Mouse (Mus musculus): ENCODE data around the gene Zfp985. TPM values are rescaled to one million over a fixed set of nuclear protein-coding genes. Genes with fewer than 3 reads are reported as not detected.
"Not testable (repeated sequence)": the region's sequence is repeated elsewhere in the genome, so short reads cannot be mapped to it uniquely, and the experiment has no call there.

Gene Zfp985
- total and polyA plus RNA-seq, 3 experiments: not detected

DNA sequence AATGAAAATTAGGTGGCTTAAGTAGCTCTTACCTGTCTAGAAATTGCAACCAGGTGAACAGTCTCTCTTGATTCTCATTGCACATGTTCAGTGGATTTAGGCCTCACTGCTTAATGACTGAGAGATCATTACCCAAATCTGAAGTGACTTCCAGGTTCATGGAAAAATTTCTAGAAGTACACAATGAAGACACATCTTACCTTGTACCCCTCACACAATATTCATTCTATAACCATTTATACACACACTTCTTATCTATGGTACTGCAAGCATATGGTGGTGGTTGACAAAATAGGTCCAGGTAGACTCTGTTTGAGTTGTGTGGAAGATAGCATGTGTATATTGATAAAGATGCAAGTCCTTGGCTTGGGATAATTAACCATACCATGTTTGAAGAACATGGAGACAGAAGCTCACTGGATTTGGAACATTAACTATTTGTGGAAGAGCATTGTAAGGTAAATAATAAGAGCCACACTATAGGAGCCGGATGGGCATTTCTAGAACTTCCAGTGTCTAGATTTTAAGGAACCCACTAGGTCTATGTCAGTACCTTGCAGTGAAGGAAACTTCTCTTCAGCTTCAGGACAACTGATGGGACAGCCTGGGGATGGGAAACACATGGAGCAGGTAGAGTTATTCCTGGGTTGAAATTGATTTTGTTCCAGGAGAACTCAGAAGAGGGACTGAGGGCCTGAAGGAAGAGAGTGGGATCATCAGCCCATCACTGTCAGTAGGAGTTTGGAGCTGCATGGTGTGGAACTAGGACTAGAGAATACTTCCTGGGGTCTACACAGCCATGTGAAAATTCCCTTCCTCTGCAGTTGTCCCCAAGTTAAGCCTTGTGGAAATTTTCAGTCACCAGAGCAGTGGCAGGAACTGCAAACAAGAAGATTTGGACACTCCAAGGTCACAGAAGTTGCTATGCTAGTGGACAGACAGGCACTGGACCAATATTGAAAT, 33.7 kb downstream of the Zfp985 start:
- no peaks in the 10 kb centered on the region for H3K79me2 ChIP-seq (replicated peaks; ENCODE audit: control insufficient read depth, extremely low read depth, insufficient read depth, poor library complexity, severe bottlenecking)
- H3K9ac ChIP-seq (ENCODE audit: insufficient read depth, low read depth): no peak overlapping the region
- H3K4me3 ChIP-seq (replicated peaks in 1 of 3; ENCODE audit: low read depth in 2 of 3, low read length in 2 of 3, poor library complexity in 1 of 3): no peak overlapping the region
- DNase-seq (ENCODE audit: extremely low read depth): no peak
- dilution Hi-C loops (cut with MboI; ENCODE audit: extremely low pct_ligation_motif_present, extremely low pct_unique_long_range_greater_than_20kb, low sequenced_read_pairs): no loop called here
- in situ Hi-C loops (cut with MboI; ENCODE audit: low pct_ligation_motif_present, low pct_unique_long_range_greater_than_20kb, low sequenced_read_pairs): no loop called here
- peaks cover 9% of the 10 kb centered on the region for H3K9me3 ChIP-seq (replicated peaks; ENCODE audit: low read length)
- H3K4me2 ChIP-seq (ENCODE audit: insufficient read depth, low read depth, poor library complexity, severe bottlenecking): no peak overlapping the region
- no peaks in the 10 kb centered on the region for H3K4me1 ChIP-seq (ENCODE audit: control insufficient read depth in 1 of 2, insufficient read depth in 2 of 2)
- H3K27ac ChIP-seq (ENCODE audit: insufficient read depth, low read depth): no peak overlapping the region
- no peaks in the 10 kb centered on the region for H3K27me3 ChIP-seq (replicated peaks)
- no peaks in the 10 kb centered on the region for H3K36me3 ChIP-seq (replicated peaks in 1 of 2; ENCODE audit: control insufficient read depth in 1 of 2, insufficient read depth in 1 of 2, low read length in 1 of 2)
- TF ChIP-seq POLR2A (IDR thresholded peaks at IDR 0.05; ENCODE audit: low read depth, low read length): no peak
- no peak for TF ChIP-seq MEF2A (IDR thresholded peaks at IDR 0.05; ENCODE audit: borderline replicate concordance, low read depth, low read length)
- TF ChIP-seq TBP (conservative IDR thresholded peaks at IDR 0.05; ENCODE audit: low read depth, low read length): no peak
- no peak for TF ChIP-seq MAZ (IDR thresholded peaks at IDR 0.05; ENCODE audit: low read depth, low read length)
- no peak for TF ChIP-seq USF1 (IDR thresholded peaks at IDR 0.05; ENCODE audit: low read depth, low read length)
- TF ChIP-seq POLR2AphosphoS2 (IDR thresholded peaks at IDR 0.05; ENCODE audit: low read depth, low read length): no peak
- TF ChIP-seq MAX (IDR thresholded peaks at IDR 0.05; ENCODE audit: low read length): no peak
- no peak for TF ChIP-seq MYC (IDR thresholded peaks at IDR 0.05; ENCODE audit: low read depth, low read length)

DNA sequence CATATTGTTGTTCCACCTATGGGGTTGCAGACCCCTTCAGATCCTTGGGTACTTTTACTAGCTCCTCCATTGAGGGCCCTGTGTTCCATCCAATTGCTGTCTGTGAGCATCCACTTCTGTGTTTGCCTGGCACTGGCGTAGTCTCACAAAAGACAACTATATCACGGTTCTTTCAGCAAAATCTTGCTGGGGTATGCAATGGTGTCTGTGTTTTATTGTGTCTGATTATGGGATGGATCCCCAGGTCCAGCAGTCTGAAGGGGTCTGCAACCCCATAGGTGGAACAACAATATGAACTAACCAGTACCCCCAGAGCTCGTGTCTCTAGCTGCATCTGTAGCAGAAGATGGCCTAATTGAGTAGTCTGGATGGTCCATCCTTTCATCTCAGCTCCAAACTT, 41.6 kb downstream of the Zfp985 start:
- H3K4me3 ChIP-seq (replicated peaks in 1 of 3; ENCODE audit: low read depth in 2 of 3, low read length in 2 of 3, poor library complexity in 1 of 3); H3K36me3 ChIP-seq (replicated peaks in 1 of 2; ENCODE audit: control insufficient read depth in 1 of 2, insufficient read depth in 1 of 2, low read length in 1 of 2); H3K4me2 ChIP-seq (ENCODE audit: insufficient read depth, low read depth, poor library complexity, severe bottlenecking); H3K4me1 ChIP-seq (ENCODE audit: control insufficient read depth in 1 of 2, insufficient read depth in 2 of 2); H3K27ac ChIP-seq (ENCODE audit: insufficient read depth, low read depth); in situ Hi-C loops (cut with MboI; ENCODE audit: low pct_ligation_motif_present, low pct_unique_long_range_greater_than_20kb, low sequenced_read_pairs); H3K79me2 ChIP-seq (replicated peaks; ENCODE audit: control insufficient read depth, extremely low read depth, insufficient read depth, poor library complexity, severe bottlenecking); DNase-seq (ENCODE audit: extremely low read depth); H3K27me3 ChIP-seq (replicated peaks); dilution Hi-C loops (cut with MboI; ENCODE audit: extremely low pct_ligation_motif_present, extremely low pct_unique_long_range_greater_than_20kb, low sequenced_read_pairs); H3K9ac ChIP-seq (ENCODE audit: insufficient read depth, low read depth): not testable (repeated sequence)
- peaks cover 16% of the 10 kb centered on the region for H3K9me3 ChIP-seq (replicated peaks; ENCODE audit: low read length)

DNA sequence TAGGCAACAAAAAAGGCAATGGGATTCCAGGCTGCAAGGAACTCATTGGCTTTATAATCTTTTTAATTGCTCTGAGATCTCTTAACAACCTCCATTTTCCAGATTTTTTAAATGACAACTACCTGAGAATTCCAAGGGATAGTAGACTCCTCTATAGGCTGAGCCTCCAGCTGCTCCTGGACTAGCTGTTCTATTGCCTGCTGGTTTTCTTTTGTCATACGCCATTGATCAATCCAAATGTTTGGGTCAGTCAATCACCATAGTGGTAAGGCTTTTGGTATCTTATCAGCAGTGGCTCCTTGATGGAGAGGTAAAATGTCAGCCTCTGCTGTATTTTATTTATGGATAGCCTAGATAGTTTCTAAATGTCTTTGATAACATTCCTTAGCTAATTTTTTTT, 44.6 kb downstream of the Zfp985 start:
- Histone ChIP-seq H3K4me3 (replicated peaks in 1 of 3; ENCODE audit: low read depth in 2 of 3, low read length in 2 of 3, poor library complexity in 1 of 3) (no peak overlapping the region), H3K27me3 (replicated peaks) (no peaks in the 10 kb centered on the region), H3K4me2 (ENCODE audit: insufficient read depth, low read depth, poor library complexity, severe bottlenecking) (no peak overlapping the region), H3K27ac (ENCODE audit: insufficient read depth, low read depth) (no peak overlapping the region), H3K9ac (ENCODE audit: insufficient read depth, low read depth) (no peak overlapping the region), H3K4me1 (ENCODE audit: control insufficient read depth in 1 of 2, insufficient read depth in 2 of 2) (no peaks in the 10 kb centered on the region), H3K36me3 (replicated peaks in 1 of 2; ENCODE audit: control insufficient read depth in 1 of 2, insufficient read depth in 1 of 2, low read length in 1 of 2) (no peaks in the 10 kb centered on the region), H3K79me2 (replicated peaks; ENCODE audit: control insufficient read depth, extremely low read depth, insufficient read depth, poor library complexity, severe bottlenecking) (no peaks in the 10 kb centered on the region), H3K9me3 (replicated peaks; ENCODE audit: low read length) (peaks cover 27% of the 10 kb centered on the region)
- in situ Hi-C loops (cut with MboI; ENCODE audit: low pct_ligation_motif_present, low pct_unique_long_range_greater_than_20kb, low sequenced_read_pairs) (no loop called here), dilution Hi-C loops (cut with MboI; ENCODE audit: extremely low pct_ligation_motif_present, extremely low pct_unique_long_range_greater_than_20kb, low sequenced_read_pairs) (no loop called here)
- DNase-seq (ENCODE audit: extremely low read depth): no peak
- TF ChIP-seq MXI1 (IDR thresholded peaks at IDR 0.05; ENCODE audit: low read depth, low read length) (no peak), POLR2AphosphoS2 (IDR thresholded peaks at IDR 0.05; ENCODE audit: low read depth, low read length) (no peak), SIN3A (IDR thresholded peaks at IDR 0.05; ENCODE audit: low read length) (no peak), SMC3 (IDR thresholded peaks at IDR 0.05; ENCODE audit: low read depth, low read length) (no peak), MAFK (IDR thresholded peaks at IDR 0.05; ENCODE audit: insufficient replicate concordance, low read length) (no peak), RAD21 (IDR thresholded peaks at IDR 0.05; ENCODE audit: low read depth, low read length) (no peak), NRF1 (IDR thresholded peaks at IDR 0.05; ENCODE audit: low read depth, low read length) (no peak), POLR2A (IDR thresholded peaks at IDR 0.05; ENCODE audit: low read depth, low read length) (no peak), MEF2A (IDR thresholded peaks at IDR 0.05; ENCODE audit: borderline replicate concordance, low read depth, low read length) (no peak), ETS1 (conservative IDR thresholded peaks at IDR 0.05; ENCODE audit: low read depth, low read length) (no peak), E2F4 (IDR thresholded peaks at IDR 0.05; ENCODE audit: insufficient replicate concordance, low read depth, low read length) (no peak), USF1 (IDR thresholded peaks at IDR 0.05; ENCODE audit: low read depth, low read length) (no peak), MAZ (IDR thresholded peaks at IDR 0.05; ENCODE audit: low read depth, low read length) (no peak), NELFE (IDR thresholded peaks at IDR 0.05; ENCODE audit: low read depth, low read length) (no peak), ZKSCAN1 (IDR thresholded peaks at IDR 0.05; ENCODE audit: borderline replicate concordance, low read depth, low read length) (no peak)
